Mouse (Mus musculus) midbrain, postnatal 0 days (tissue): ENCODE measurements around the gene Rps27l. TPM values are rescaled to one million over a fixed set of nuclear protein-coding genes. Genes with fewer than 3 reads are reported as not detected.

Experiments
- ATAC-seq: fragments of 200-750 bp; cut with Nextera tagmentation; 2 replicates; pipeline ENCODE4 v1.8.0; 2017; ENCODE audit warnings: moderate number of reproducible peaks, mild to moderate bottlenecking, moderate TSS enrichment, moderate library complexity; ENCODE audit not compliant: low FRiP score
- DNase-seq: peaks from one replicate; pipeline ENCODE4 v3.0.0-alpha.2; 2015; ENCODE audit warnings: low spot score
- H3K27ac ChIP-seq: fragments of 300-500 bp; sonication (generic); 2 replicates; pipeline ENCODE4 v1.5.1; 2014; ENCODE audit warnings: low read depth, mild to moderate bottlenecking, low read length, mixed read lengths
- H3K27me3 ChIP-seq: fragments of 300-500 bp; sonication (generic); 2 replicates; pipeline ENCODE4 v1.6.1; 2014; ENCODE audit warnings: low read length, control low read depth, mixed read lengths; ENCODE audit not compliant: insufficient read depth
- H3K36me3 ChIP-seq: fragments of 300-500 bp; sonication (generic); 2 replicates; pipeline ENCODE4 v1.6.1; 2014; ENCODE audit warnings: low read length, control low read depth, mixed read lengths; ENCODE audit not compliant: insufficient read depth
- H3K4me1 ChIP-seq: fragments of 300-500 bp; sonication (generic); 2 replicates; pipeline ENCODE4 v1.6.1; 2014; ENCODE audit warnings: mild to moderate bottlenecking, control low read depth, antibody characterized with exemption, low read length, mixed read lengths; ENCODE audit not compliant: insufficient read depth
- H3K4me2 ChIP-seq: fragments of 300-500 bp; sonication (generic); 2 replicates; pipeline ENCODE4 v1.6.1; 2014; ENCODE audit warnings: low read depth, mild to moderate bottlenecking, low read length, mixed read lengths; ENCODE audit not compliant: poor library complexity, severe bottlenecking
- H3K4me3 ChIP-seq: fragments of 300-500 bp; sonication (generic); 2 replicates; pipeline ENCODE4 v1.5.1; 2014; ENCODE audit warnings: low read depth, mild to moderate bottlenecking, low read length, moderate library complexity
- H3K9ac ChIP-seq: fragments of 300-500 bp; sonication (generic); replicated peaks from 2 replicates; pipeline ENCODE4 v1.6.1; 2014; ENCODE audit warnings: mild to moderate bottlenecking, low read length, moderate library complexity, mixed read lengths; ENCODE audit not compliant: poor library complexity, severe bottlenecking
- H3K9me3 ChIP-seq: fragments of 300-500 bp; sonication (generic); 2 replicates; pipeline ENCODE4 v1.6.1; 2016; ENCODE audit warnings: low read length, control low read depth
- CTCF ChIP-seq: IDR thresholded peaks from 2 replicates; pipeline ENCODE4 v1.5.1; 2016; ENCODE audit warnings: antibody characterized with exemption, mild to moderate bottlenecking
- WGBS: fragments of 180-500 bp; shearing (Covaris S2); extraction: QIAGEN DNeasy Blood & Tissue Kit; methylation state at CpG from one replicate; pipeline ENCODE4 v1.1.7; 2014; 5-methylcytosine and 5-hydroxymethylcytosine counted together
- polyA plus RNA-seq: library from polyadenylated mRNA; unstranded; fragments of >200 nt; fragmentation: Nextera tagmentation; extraction: Ambion mirVana; gene quantifications from 2 replicates; pipeline ENCODE4 v1.2.1, GENCODE M21; 2015
- total RNA-seq: library from RNA; depleted of rRNA; stranded (reverse); fragments of >200 nt; gene quantifications from 2 replicates; pipeline ENCODE4 v1.2.3, GENCODE M21; 2014; rRNA removed

The Rps27l gene
- total RNA-seq: 45.8 and 51.7 TPM in 2 replicates
- polyA plus RNA-seq: 160 and 168 TPM in 2 replicates

GRCm38 (mm10) chr9:66945647-66946641, at the start of gene Rps27l:
Gene Rps27l, plus strand, starts transcription at chr9:66946086.
- no peaks in the 10 kb centered on the region for H3K27me3 ChIP-seq
- H3K27ac ChIP-seq: peak within 1 kb of the TSS; percentile 89
- peak within 1 kb of the TSS; percentile 94 for H3K4me3 ChIP-seq
- no peaks in the 10 kb centered on the region; the same call in 1 of the 2 replicates for H3K4me1 ChIP-seq
- under 1% methylated on average over 77 of the region's 77 CpGs for WGBS
- no peaks in the 10 kb centered on the region for H3K9me3 ChIP-seq
- TF ChIP-seq CTCF: 0 out of 2 replicates have a peak, but pooled peaks have one; percentile 6
- ATAC-seq: peak; percentile 98
- H3K9ac ChIP-seq: peak within 1 kb of the TSS; percentile 76
- peaks cover 2% of the 10 kb centered on the region; the same call in 1 of the 2 replicates for H3K36me3 ChIP-seq
- H3K4me2 ChIP-seq: peak within 1 kb of the TSS; percentile 77
- peak; percentile 95 for DNase-seq

GRCm38 (mm10) chr9:66896951-66897350, 48.9 kb upstream of the Rps27l start:
- Histone ChIP-seq H3K4me2 (no peak overlapping the region), H3K36me3 (no peaks in the 10 kb centered on the region), H3K9ac (no peak overlapping the region), H3K9me3 (no peaks in the 10 kb centered on the region), H3K4me1 (no peaks in the 10 kb centered on the region), H3K4me3 (no peak overlapping the region), H3K27ac (no peak overlapping the region), H3K27me3 (no peaks in the 10 kb centered on the region)
- ATAC-seq (no peak), DNase-seq (no peak)
- 67% methylated on average over 6 of the region's 6 CpGs for WGBS
- TF ChIP-seq CTCF: no peak

- H3K36me3 ChIP-seq: no peaks in the 10 kb centered on the region
- DNase-seq (no peak), ATAC-seq (no peak)
- H3K4me1 ChIP-seq: no peaks in the 10 kb centered on the region
- H3K27ac ChIP-seq: no peak overlapping the region
- no peak overlapping the region for H3K4me2 ChIP-seq
- no peak overlapping the region for H3K4me3 ChIP-seq
- no peak overlapping the region for H3K9ac ChIP-seq
- no peak for TF ChIP-seq CTCF
- 70% methylated on average over 5 of the region's 6 CpGs for WGBS
- H3K27me3 ChIP-seq: no peaks in the 10 kb centered on the region
- no peaks in the 10 kb centered on the region for H3K9me3 ChIP-seq
Observed at GRCm38 (mm10) chr9:66897851-66898250, 48.0 kb upstream of the Rps27l start.

GRCm38 (mm10) chr9:66899072-66899471, 46.8 kb upstream of the Rps27l start:
- TF ChIP-seq CTCF: no peak

GRCm38 (mm10) chr9:66899526-66899925, 46.4 kb upstream of the Rps27l start:
- 65% methylated on average over 4 of the region's 4 CpGs for WGBS
- no peaks in the 10 kb centered on the region for H3K27me3 ChIP-seq
- no peak overlapping the region for H3K4me2 ChIP-seq
- no peaks in the 10 kb centered on the region for H3K9me3 ChIP-seq
- H3K36me3 ChIP-seq: no peaks in the 10 kb centered on the region
- no peak overlapping the region for H3K4me3 ChIP-seq
- no peak overlapping the region for H3K27ac ChIP-seq
- ATAC-seq: no peak
- TF ChIP-seq CTCF: no peak
- DNase-seq: no peak
- H3K4me1 ChIP-seq: no peaks in the 10 kb centered on the region
- H3K9ac ChIP-seq: no peak overlapping the region

More at GRCm38 (mm10) chr9:66899072-66899471, 46.8 kb upstream of the Rps27l start:
- Histone ChIP-seq H3K4me2 (no peak overlapping the region), H3K9me3 (no peaks in the 10 kb centered on the region), H3K27ac (no peak overlapping the region), H3K4me1 (no peaks in the 10 kb centered on the region), H3K9ac (no peak overlapping the region), H3K4me3 (no peak overlapping the region), H3K27me3 (no peaks in the 10 kb centered on the region), H3K36me3 (no peaks in the 10 kb centered on the region)
- WGBS: 88% methylated on average over 2 of the region's 2 CpGs
- ATAC-seq (no peak), DNase-seq (no peak)

GRCm38 (mm10) chr9:66905990-66906389, 39.9 kb upstream of the Rps27l start:
- no peaks in the 10 kb centered on the region for H3K4me1 ChIP-seq
- ATAC-seq (no peak), DNase-seq (no peak)
- H3K4me2 ChIP-seq: no peak overlapping the region
- H3K4me3 ChIP-seq: no peak overlapping the region
- no peaks in the 10 kb centered on the region for H3K27me3 ChIP-seq
- no peak for TF ChIP-seq CTCF
- no peaks in the 10 kb centered on the region for H3K36me3 ChIP-seq
- WGBS: 66% methylated on average over 9 of the region's 9 CpGs
- no peaks in the 10 kb centered on the region for H3K9me3 ChIP-seq
- no peak overlapping the region for H3K27ac ChIP-seq
- no peak overlapping the region for H3K9ac ChIP-seq
